Mouse (Mus musculus): ENCODE data around the gene St5.
A peak's percentile ranks its signal among the peaks of the same experiment; 100 is the strongest.

- TF ChIP-seq CTCF (IDR thresholded peaks at IDR 0.05; ENCODE audit: control insufficient read depth, insufficient read depth, low read length), result peak; percentile 78
- no peak for TF ChIP-seq POLR2A (IDR thresholded peaks at IDR 0.05; ENCODE audit: borderline replicate concordance, control insufficient read depth, low read depth, low read length)
These were observed 84.7 kb downstream of the St5 start for GRCm38 (mm10) chr7:109618721-109619120.

Data from bone marrow, adult 2 months (tissue).